Comparison of ENCODE assay signal across 1 mouse cellular context in genomic region chr16:31906896-31907295, GRCm38 (mm10).
TF ChIP-seq lines count a peak whose summit lies in the region.

No protein-coding gene starts in this region.

TF ChIP-seq in CH12.LX, 34 proteins besides CTCF, POLR2A, EP300 and RAD21:
- TF ChIP-seq ELF1 (IDR thresholded peaks at IDR 0.05; ENCODE audit: low read depth, low read length): peak; percentile 25; the same call in 1 of the 2 replicates
- TF ChIP-seq MAZ (IDR thresholded peaks at IDR 0.05; ENCODE audit: low read depth, low read length): no peak
